Mouse (Mus musculus) CH12.LX (cell line): ENCODE data around the gene Smcr8.

Source experiments
- CHD1 ChIP-seq: IDR thresholded peaks from 2 replicates; pipeline ENCODE4 v1.6.1; 2012; ENCODE audit warnings: low read depth, low read length, improper control_type of control experiment, inconsistent platforms
- CTCF ChIP-seq, 2 experiments: IDR thresholded peaks in 1 of 2; conservative IDR thresholded peaks in 1 of 2; 2 replicates each; pipeline ENCODE4 v1.5.1; 2011 to 2012; ENCODE audit warnings: low read depth in 2 of 2, low read length in 2 of 2, improper control_type of control experiment in 1 of 2, inconsistent platforms in 1 of 2, mild to moderate bottlenecking in 1 of 2, moderate library complexity in 1 of 2
- ELF1 ChIP-seq: IDR thresholded peaks from 2 replicates; pipeline ENCODE4 v1.6.1; 2014; ENCODE audit warnings: low read depth, mild to moderate bottlenecking, inconsistent platforms, low read length, improper control_type of control experiment
- HCFC1 ChIP-seq: IDR thresholded peaks from 2 replicates; pipeline ENCODE4 v1.6.1; 2012; ENCODE audit warnings: low read depth, mild to moderate bottlenecking, inconsistent platforms, low read length, improper control_type of control experiment
- IRF4 ChIP-seq: IDR thresholded peaks from 2 replicates; pipeline ENCODE4 v1.6.1; 2014; ENCODE audit warnings: low read depth, mild to moderate bottlenecking, inconsistent platforms, low read length, improper control_type of control experiment
- MAX ChIP-seq: IDR thresholded peaks from 2 replicates; pipeline ENCODE4 v1.6.1; 2011; ENCODE audit warnings: low read length, improper control_type of control experiment
- NELFE ChIP-seq: IDR thresholded peaks from 2 replicates; pipeline ENCODE4 v1.6.1; 2011; ENCODE audit warnings: low read depth, low read length, improper control_type of control experiment
- POLR2A ChIP-seq: IDR thresholded peaks from 2 replicates; pipeline ENCODE4 v1.6.1; 2011; ENCODE audit warnings: low read depth, mild to moderate bottlenecking, improper control_type of control experiment, low read length
- RAD21 ChIP-seq: IDR thresholded peaks from 2 replicates; pipeline ENCODE4 v1.6.1; 2011; ENCODE audit warnings: low read depth, mild to moderate bottlenecking, low read length, improper control_type of control experiment, moderate library complexity
- TCF12 ChIP-seq: IDR thresholded peaks from 2 replicates; pipeline ENCODE4 v1.6.1; 2014; ENCODE audit warnings: low read depth, mild to moderate bottlenecking, inconsistent platforms, low read length, improper control_type of control experiment

GRCm38 (mm10) chr11:60800892-60801291 lies 23.6 kb downstream of the Smcr8 start:
- TF ChIP-seq HCFC1 (no peak), TCF12 (no peak), CTCF (conservative IDR thresholded peaks at IDR 0.05 in 1 of 2, IDR thresholded peaks at IDR 0.05 in 1 of 2; ENCODE audit: low read depth in 2 of 2, low read length in 2 of 2) (no peak), ELF1 (no peak), CHD1 (no peak), NELFE (no peak), POLR2A (no peak), IRF4 (no peak), RAD21 (no peak), MAX (no peak)
